Mouse (Mus musculus) forebrain, embryonic 15.5 days (tissue): ENCODE measurements at regions not wholly inside any gene's neighbourhood (a gene's known extent, or its start where the extent isn't known, plus 50 kb on each side); places are given as distances from the start of the nearest gene placed in this dataset.

ENCODE experiments used
- ATAC-seq: fragments of 200-750 bp; cut with Nextera tagmentation; replicated peaks from 2 replicates; pipeline ENCODE4 v1.8.0; 2017; ENCODE audit warnings: mild to moderate bottlenecking, moderate TSS enrichment, moderate library complexity
- H3K27ac ChIP-seq: fragments of 300-500 bp; sonication (generic); replicated peaks from 2 replicates; pipeline ENCODE4 v1.5.1; 2015; ENCODE audit warnings: mild to moderate bottlenecking, inconsistent platforms
- H3K27me3 ChIP-seq: fragments of 300-500 bp; sonication (generic); 2 replicates; pipeline ENCODE4 v1.6.1; 2015; ENCODE audit warnings: inconsistent platforms
- H3K36me3 ChIP-seq: fragments of 300-500 bp; sonication (generic); 2 replicates; pipeline ENCODE4 v1.6.1; 2015; ENCODE audit warnings: mild to moderate bottlenecking, inconsistent platforms
- H3K4me1 ChIP-seq: fragments of 300-500 bp; sonication (generic); 2 replicates; pipeline ENCODE4 v1.6.1; 2015; ENCODE audit warnings: inconsistent platforms
- H3K4me2 ChIP-seq: fragments of 300-500 bp; sonication (generic); replicated peaks from 2 replicates; pipeline ENCODE4 v1.6.1; 2015; ENCODE audit warnings: mild to moderate bottlenecking, inconsistent platforms
- H3K4me3 ChIP-seq: fragments of 300-500 bp; sonication (generic); 2 replicates; pipeline ENCODE4 v1.5.1; 2015; ENCODE audit warnings: mild to moderate bottlenecking, inconsistent platforms
- H3K9ac ChIP-seq: fragments of 300-500 bp; sonication (generic); replicated peaks from 2 replicates; pipeline ENCODE4 v1.6.1; 2015; ENCODE audit warnings: mild to moderate bottlenecking, inconsistent platforms
- H3K9me3 ChIP-seq: fragments of 300-500 bp; sonication (generic); 2 replicates; pipeline ENCODE4 v1.6.1; 2016; ENCODE audit warnings: inconsistent platforms
- WGBS: fragments of 180-500 bp; shearing (Covaris S2); methylation state at CpG from one replicate; pipeline ENCODE4 v1.1.7; 2015; ENCODE audit warnings: mixed read lengths; 5-methylcytosine and 5-hydroxymethylcytosine counted together

GRCm38 (mm10) chr9:73337045-73337740, 224.0 kb downstream of the Rsl24d1 start:
- Histone ChIP-seq H3K27me3 (no peaks in the 10 kb centered on the region), H3K4me1 (no peaks in the 10 kb centered on the region), H3K9ac (no peak overlapping the region), H3K36me3 (no peaks in the 10 kb centered on the region), H3K9me3 (peaks cover 5% of the 10 kb centered on the region; the same call in 1 of the 2 replicates), H3K4me2 (no peak overlapping the region), H3K4me3 (no peak overlapping the region), H3K27ac (no peak overlapping the region)
- 81% methylated on average over 2 of the region's 2 CpGs for WGBS
- ATAC-seq, result no peak

DNA sequence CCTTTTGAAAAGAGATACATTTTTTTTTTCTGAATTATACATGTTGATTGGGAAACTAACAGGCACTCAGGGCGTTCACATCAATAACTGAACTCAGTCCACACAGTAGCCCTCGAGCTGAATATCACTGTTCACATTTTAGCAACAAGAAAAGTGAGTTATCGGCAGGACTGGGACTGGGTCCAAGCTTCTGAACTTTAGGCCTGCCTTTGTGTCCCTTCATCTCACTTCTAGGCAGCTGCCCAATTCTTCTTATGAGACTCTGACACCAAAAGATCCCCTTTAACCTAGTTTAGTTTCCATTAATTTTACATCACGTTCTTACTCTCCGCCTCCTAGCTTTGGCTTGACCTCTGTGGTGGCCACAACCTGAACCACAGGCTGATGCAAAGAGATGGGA, 242.7 kb downstream of the Rsl24d1 start:
- ATAC-seq, result no peak
- Histone ChIP-seq H3K27me3 (no peaks in the 10 kb centered on the region), H3K4me3 (no peak overlapping the region), H3K9me3 (no peaks in the 10 kb centered on the region), H3K36me3 (no peaks in the 10 kb centered on the region), H3K27ac (no peak overlapping the region), H3K4me1 (no peaks in the 10 kb centered on the region), H3K9ac (no peak overlapping the region), H3K4me2 (no peak overlapping the region)
- 80% methylated on average over 5 of the region's 5 CpGs for WGBS

- 95% methylated on average over 6 of the region's 6 CpGs for WGBS
- H3K4me1 ChIP-seq, result no peaks in the 10 kb centered on the region
- H3K27ac ChIP-seq, result no peak overlapping the region
Measured at GRCm38 (mm10) chr9:73358968-73359367, 245.7 kb downstream of the Rsl24d1 start.

DNA sequence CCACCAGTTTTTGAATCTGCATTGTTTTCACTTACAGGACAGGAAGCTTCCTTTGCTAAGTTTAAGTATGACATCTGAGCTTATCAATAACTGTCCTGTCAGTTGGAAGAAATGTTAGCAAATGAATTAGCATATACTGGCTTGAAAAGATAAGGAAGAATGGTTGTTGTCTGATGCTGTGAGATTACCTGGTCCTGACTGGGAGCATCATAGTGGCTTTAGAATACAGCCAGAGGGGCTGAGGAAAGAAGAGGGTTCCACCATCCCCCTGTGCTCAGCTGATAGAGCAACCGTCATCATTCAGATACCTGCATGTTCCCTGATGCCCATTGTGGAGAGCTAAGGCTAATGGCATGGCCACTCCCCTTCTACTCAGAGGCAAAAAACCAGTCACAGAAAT, 267.5 kb downstream of the Rsl24d1 start:
- Histone ChIP-seq H3K27ac (no peak overlapping the region), H3K9ac (no peak overlapping the region), H3K4me3 (no peak overlapping the region), H3K4me2 (no peak overlapping the region), H3K9me3 (no peaks in the 10 kb centered on the region), H3K36me3 (no peaks in the 10 kb centered on the region), H3K27me3 (no peaks in the 10 kb centered on the region), H3K4me1 (no peaks in the 10 kb centered on the region)
- no peak for ATAC-seq
- WGBS, result 84% methylated on average over 1 of the region's 1 CpGs

More at GRCm38 (mm10) chr9:73358968-73359367, 245.7 kb downstream of the Rsl24d1 start:
- H3K9ac ChIP-seq, result no peak overlapping the region
- no peaks in the 10 kb centered on the region for H3K36me3 ChIP-seq
- no peaks in the 10 kb centered on the region for H3K9me3 ChIP-seq
- no peak for ATAC-seq
- H3K4me2 ChIP-seq, result no peak overlapping the region
- H3K27me3 ChIP-seq, result no peaks in the 10 kb centered on the region
- no peak overlapping the region for H3K4me3 ChIP-seq

- no peaks in the 10 kb centered on the region for H3K9me3 ChIP-seq
- no peaks in the 10 kb centered on the region for H3K27me3 ChIP-seq
- H3K4me3 ChIP-seq, result no peak overlapping the region
- no peaks in the 10 kb centered on the region for H3K36me3 ChIP-seq
- no peak overlapping the region for H3K4me2 ChIP-seq
- ATAC-seq, result no peak
- no peaks in the 10 kb centered on the region for H3K4me1 ChIP-seq
- no peak overlapping the region for H3K9ac ChIP-seq
- 85% methylated on average over 7 of the region's 7 CpGs for WGBS
- no peak overlapping the region for H3K27ac ChIP-seq
Measured at GRCm38 (mm10) chr9:73392036-73392435, 278.8 kb downstream of the Rsl24d1 start.

GRCm38 (mm10) chr9:73413367-73413930, 300.2 kb downstream of the Rsl24d1 start:
- Histone ChIP-seq H3K9me3 (no peaks in the 10 kb centered on the region), H3K4me2 (no peak overlapping the region), H3K27ac (no peak overlapping the region), H3K36me3 (no peaks in the 10 kb centered on the region), H3K9ac (no peak overlapping the region), H3K27me3 (no peaks in the 10 kb centered on the region), H3K4me3 (no peak overlapping the region), H3K4me1 (no peaks in the 10 kb centered on the region)
- 73% methylated on average over 8 of the region's 8 CpGs for WGBS
- ATAC-seq, result no peak

DNA sequence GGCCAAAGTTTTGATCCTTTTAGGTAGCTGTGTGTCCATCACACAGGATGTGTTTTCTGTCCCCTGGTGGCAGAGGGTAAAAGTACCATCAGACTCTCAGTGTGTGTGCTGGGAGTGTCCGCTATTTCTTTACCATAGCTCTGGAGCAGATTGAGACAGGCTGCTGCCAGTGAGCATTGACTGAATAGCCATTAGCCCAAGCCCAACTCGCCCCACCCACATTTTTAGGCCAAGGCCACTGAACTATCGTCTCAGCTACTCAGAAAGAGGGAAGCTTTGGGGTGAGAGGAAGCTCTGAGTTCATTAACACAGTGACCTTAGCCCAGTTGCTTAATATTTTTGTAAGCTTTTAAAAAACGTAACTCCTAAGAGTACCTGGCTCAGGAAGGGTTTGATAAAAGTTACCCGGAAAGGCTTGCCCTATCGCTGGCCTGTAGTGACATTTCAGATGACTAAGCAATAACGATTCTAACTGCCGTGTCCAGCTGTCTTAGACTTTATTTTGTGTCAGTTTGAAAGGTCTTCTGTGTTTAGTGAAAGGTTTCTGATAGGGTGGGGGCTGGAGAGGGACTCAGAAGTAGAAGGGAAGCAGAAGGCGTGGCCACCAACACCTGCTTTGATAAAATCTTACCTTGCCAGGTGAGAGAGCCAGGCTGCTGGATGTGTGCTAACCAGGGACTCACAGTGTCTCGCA, 303.0 kb downstream of the Rsl24d1 start:
- 85% methylated on average over 10 of the region's 10 CpGs for WGBS
- no peak for ATAC-seq
- Histone ChIP-seq H3K9ac (no peak overlapping the region), H3K36me3 (no peaks in the 10 kb centered on the region), H3K27ac (no peak overlapping the region), H3K4me2 (no peak overlapping the region), H3K9me3 (no peaks in the 10 kb centered on the region), H3K4me1 (no peaks in the 10 kb centered on the region), H3K4me3 (no peak overlapping the region), H3K27me3 (no peaks in the 10 kb centered on the region)
